Mouse (Mus musculus): ENCODE measurements at regions not wholly inside any gene's neighbourhood (a gene's known extent, or its start where the extent isn't known, plus 50 kb on each side); places are given as distances from the start of the nearest gene placed in this dataset.

DNA sequence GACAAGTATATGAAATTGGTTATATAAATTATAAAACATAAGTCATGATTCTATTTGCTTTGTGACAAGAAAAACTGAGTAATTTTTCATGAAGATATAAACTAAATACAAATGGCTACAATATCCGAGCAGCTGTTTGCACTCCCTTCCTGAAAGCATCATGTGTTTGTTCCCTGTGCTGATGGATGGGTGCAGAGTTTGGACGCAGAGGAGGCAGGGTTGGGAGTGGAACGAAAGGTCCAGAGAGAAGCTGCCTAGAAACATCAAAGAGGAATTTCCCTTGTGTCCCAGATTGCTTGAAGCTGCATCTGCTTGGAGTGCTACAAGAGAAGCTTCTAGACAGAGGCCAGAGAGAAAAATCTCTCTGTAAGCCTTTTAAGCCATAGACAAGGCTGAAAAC, 195.5 kb downstream of the Cd47 start:
- no peak for TF ChIP-seq CTCF (IDR thresholded peaks at IDR 0.05; ENCODE audit: extremely low read depth, insufficient read depth, low read length)
- no peak for TF ChIP-seq POLR2A (IDR thresholded peaks at IDR 0.05; ENCODE audit: extremely low read depth, insufficient read depth, low read length)

All from cortical plate, adult 2 months (tissue).